Mouse (Mus musculus): Measurements from ENCODE around the gene Trmt44. TPM values are rescaled to one million over a fixed set of nuclear protein-coding genes. Genes with fewer than 3 reads are reported as not detected.
"Not testable (repeated sequence)": the region's sequence is repeated elsewhere in the genome, so short reads cannot be mapped to it uniquely, and the experiment has no call there.

Trmt44 gene
- polyA plus RNA-seq, 1 experiment, result 5.1 TPM

- TF ChIP-seq SRF (IDR thresholded peaks at IDR 0.05; ENCODE audit: control insufficient read depth, insufficient read length, low read depth) (no peak), MAX (IDR thresholded peaks at IDR 0.05; ENCODE audit: low read depth) (no peak), REST (IDR thresholded peaks at IDR 0.05; ENCODE audit: insufficient read depth, insufficient read length) (no peak), CEBPB (IDR thresholded peaks at IDR 0.05; ENCODE audit: insufficient read depth, poor library complexity, severe bottlenecking) (no peak), USF1 (IDR thresholded peaks at IDR 0.05; ENCODE audit: low read depth) (no peak), TCF3 (IDR thresholded peaks at IDR 0.05; ENCODE audit: insufficient read length, low read depth) (no peak), MYOD1 (IDR thresholded peaks at IDR 0.05; ENCODE audit: control insufficient read depth in 1 of 3, insufficient read length in 2 of 3, low read depth in 2 of 3) (no peak), E2F4 (IDR thresholded peaks at IDR 0.05; ENCODE audit: insufficient read depth) (no peak), MYOG (IDR thresholded peaks at IDR 0.05; ENCODE audit: control insufficient read depth in 1 of 3, insufficient read depth in 1 of 3, insufficient read length in 2 of 3, low read depth in 2 of 3) (no peak), POLR2A (IDR thresholded peaks at IDR 0.05; ENCODE audit: insufficient read length, low read depth) (no peak), POLR2AphosphoS2 (IDR thresholded peaks at IDR 0.05; ENCODE audit: insufficient read length, low read depth) (no peak), TCF12 (IDR thresholded peaks at IDR 0.05; ENCODE audit: insufficient read depth, poor library complexity, severe bottlenecking) (no peak)
- Histone ChIP-seq H3K36me3 (ENCODE audit: control insufficient read depth, insufficient read depth) (peaks cover 30% of the 10 kb centered on the region), H3K79me2 (ENCODE audit: control insufficient read depth, insufficient read depth) (no peaks in the 10 kb centered on the region), H3K4me3 (no peak overlapping the region), H3K4me2 (ENCODE audit: low read depth) (no peak overlapping the region), H3ac (ENCODE audit: control insufficient read depth, insufficient read length) (no peak overlapping the region), H3K27me3 (ENCODE audit: control insufficient read depth, insufficient read depth, insufficient read length) (no peaks in the 10 kb centered on the region)
These were observed 18.0 kb upstream of the Trmt44 start for GRCm38 (mm10) chr5:35592824-35593223.

GRCm38 (mm10) chr5:35592081-35592736 is 17.3 kb upstream of the Trmt44 start:
- H3K4me3 ChIP-seq, result no peak overlapping the region
- TF ChIP-seq MYOD1 (IDR thresholded peaks at IDR 0.05; ENCODE audit: control insufficient read depth in 1 of 3, insufficient read length in 2 of 3, low read depth in 2 of 3), result no peak
- TF ChIP-seq CEBPB (IDR thresholded peaks at IDR 0.05; ENCODE audit: insufficient read depth, poor library complexity, severe bottlenecking), result no peak
- no peak for TF ChIP-seq USF1 (IDR thresholded peaks at IDR 0.05; ENCODE audit: low read depth)
- no peak for TF ChIP-seq REST (IDR thresholded peaks at IDR 0.05; ENCODE audit: insufficient read depth, insufficient read length)
- TF ChIP-seq TCF3 (IDR thresholded peaks at IDR 0.05; ENCODE audit: insufficient read length, low read depth), result no peak
- TF ChIP-seq E2F4 (IDR thresholded peaks at IDR 0.05; ENCODE audit: insufficient read depth), result no peak
- H3K27me3 ChIP-seq (ENCODE audit: control insufficient read depth, insufficient read depth, insufficient read length), result no peaks in the 10 kb centered on the region
- H3K36me3 ChIP-seq (ENCODE audit: control insufficient read depth, insufficient read depth), result peaks cover 25% of the 10 kb centered on the region
- no peaks in the 10 kb centered on the region for H3K79me2 ChIP-seq (ENCODE audit: control insufficient read depth, insufficient read depth)
- no peak overlapping the region for H3ac ChIP-seq (ENCODE audit: control insufficient read depth, insufficient read length)
- no peak overlapping the region for H3K4me2 ChIP-seq (ENCODE audit: low read depth)

- Histone ChIP-seq H3K4me3 (no peak overlapping the region), H3ac (ENCODE audit: control insufficient read depth, insufficient read length) (no peak overlapping the region), H3K27me3 (ENCODE audit: control insufficient read depth, insufficient read depth, insufficient read length) (no peaks in the 10 kb centered on the region), H3K4me2 (ENCODE audit: low read depth) (no peak overlapping the region), H3K36me3 (ENCODE audit: control insufficient read depth, insufficient read depth) (peaks cover 25% of the 10 kb centered on the region), H3K79me2 (ENCODE audit: control insufficient read depth, insufficient read depth) (no peaks in the 10 kb centered on the region)
- TF ChIP-seq REST (IDR thresholded peaks at IDR 0.05; ENCODE audit: insufficient read depth, insufficient read length) (no peak), MAX (IDR thresholded peaks at IDR 0.05; ENCODE audit: low read depth) (no peak), POLR2A (IDR thresholded peaks at IDR 0.05; ENCODE audit: insufficient read length, low read depth) (no peak), MYOG (IDR thresholded peaks at IDR 0.05; ENCODE audit: control insufficient read depth in 1 of 3, insufficient read depth in 1 of 3, insufficient read length in 2 of 3, low read depth in 2 of 3) (no peak), CEBPB (IDR thresholded peaks at IDR 0.05; ENCODE audit: insufficient read depth, poor library complexity, severe bottlenecking) (no peak), TCF12 (IDR thresholded peaks at IDR 0.05; ENCODE audit: insufficient read depth, poor library complexity, severe bottlenecking) (no peak)
These were observed 16.6 kb upstream of the Trmt44 start for GRCm38 (mm10) chr5:35591497-35591896.

GRCm38 (mm10) chr5:35584259-35584658 is 9.4 kb upstream of the Trmt44 start:
- H3K27me3 ChIP-seq (ENCODE audit: control insufficient read depth, insufficient read depth, insufficient read length); H3ac ChIP-seq (ENCODE audit: control insufficient read depth, insufficient read length); H3K36me3 ChIP-seq (ENCODE audit: control insufficient read depth, insufficient read depth); H3K79me2 ChIP-seq (ENCODE audit: control insufficient read depth, insufficient read depth); H3K4me3 ChIP-seq: not testable (repeated sequence)
- H3K4me2 ChIP-seq (ENCODE audit: low read depth), result peak overlapping the region; percentile 85

- TF ChIP-seq POLR2AphosphoS2 (IDR thresholded peaks at IDR 0.05; ENCODE audit: insufficient read length, low read depth) (no peak), MYOG (IDR thresholded peaks at IDR 0.05; ENCODE audit: control insufficient read depth in 1 of 3, insufficient read depth in 1 of 3, insufficient read length in 2 of 3, low read depth in 2 of 3) (no peak), CEBPB (IDR thresholded peaks at IDR 0.05; ENCODE audit: insufficient read depth, poor library complexity, severe bottlenecking) (no peak), USF1 (IDR thresholded peaks at IDR 0.05; ENCODE audit: low read depth) (no peak), TCF3 (IDR thresholded peaks at IDR 0.05; ENCODE audit: insufficient read length, low read depth) (no peak), TCF12 (IDR thresholded peaks at IDR 0.05; ENCODE audit: insufficient read depth, poor library complexity, severe bottlenecking) (no peak), MYOD1 (IDR thresholded peaks at IDR 0.05; ENCODE audit: control insufficient read depth in 1 of 3, insufficient read length in 2 of 3, low read depth in 2 of 3) (no peak), POLR2A (IDR thresholded peaks at IDR 0.05; ENCODE audit: insufficient read length, low read depth) (no peak), E2F4 (IDR thresholded peaks at IDR 0.05; ENCODE audit: insufficient read depth) (no peak)
- Histone ChIP-seq H3K4me3 (peak overlapping the region; percentile 54), H3K36me3 (ENCODE audit: control insufficient read depth, insufficient read depth) (no peaks in the 10 kb centered on the region), H3K4me2 (ENCODE audit: low read depth) (peak overlapping the region; percentile 85), H3K79me2 (ENCODE audit: control insufficient read depth, insufficient read depth) (no peaks in the 10 kb centered on the region), H3K27me3 (ENCODE audit: control insufficient read depth, insufficient read depth, insufficient read length) (no peaks in the 10 kb centered on the region), H3ac (ENCODE audit: control insufficient read depth, insufficient read length) (no peak overlapping the region)
These were observed 8.4 kb upstream of the Trmt44 start for GRCm38 (mm10) chr5:35583221-35583783.
